Mouse (Mus musculus) hindbrain, embryonic 15.5 days (tissue): Measurements from ENCODE around the gene Hs3st2. TPM values are rescaled to one million over a fixed set of nuclear protein-coding genes. Genes with fewer than 3 reads are reported as not detected.

Source experiments
- ATAC-seq: fragments of 200-750 bp; cut with Nextera tagmentation; 2 replicates; pipeline ENCODE4 v1.8.0; 2017; ENCODE audit warnings: low read depth, moderate number of reproducible peaks, moderate TSS enrichment; ENCODE audit not compliant: low FRiP score
- H3K27ac ChIP-seq: fragments of 300-500 bp; sonication (generic); replicated peaks from 2 replicates; pipeline ENCODE4 v1.5.1; 2015; ENCODE audit warnings: mild to moderate bottlenecking, inconsistent platforms
- H3K27me3 ChIP-seq: fragments of 300-500 bp; sonication (generic); 2 replicates; pipeline ENCODE4 v1.6.1; 2015; ENCODE audit warnings: control low read depth, inconsistent platforms
- H3K36me3 ChIP-seq: fragments of 300-500 bp; sonication (generic); 2 replicates; pipeline ENCODE4 v1.6.1; 2015; ENCODE audit warnings: control low read depth, inconsistent platforms
- H3K4me1 ChIP-seq: fragments of 300-500 bp; sonication (generic); replicated peaks from 2 replicates; pipeline ENCODE4 v1.6.1; 2015; ENCODE audit warnings: control low read depth, inconsistent platforms
- H3K4me2 ChIP-seq: fragments of 300-500 bp; sonication (generic); 2 replicates; pipeline ENCODE4 v1.6.1; 2015; ENCODE audit warnings: moderate library complexity, mild to moderate bottlenecking, inconsistent platforms
- H3K4me3 ChIP-seq: fragments of 300-500 bp; sonication (generic); 2 replicates; pipeline ENCODE4 v1.5.1; 2015; ENCODE audit warnings: mild to moderate bottlenecking, inconsistent platforms
- H3K9ac ChIP-seq: fragments of 300-500 bp; sonication (generic); 2 replicates; pipeline ENCODE4 v1.6.1; 2015; ENCODE audit warnings: inconsistent platforms
- H3K9me3 ChIP-seq: fragments of 300-500 bp; sonication (generic); 2 replicates; pipeline ENCODE4 v1.6.1; 2016; ENCODE audit warnings: control low read depth, inconsistent platforms
- WGBS: fragments of 180-500 bp; shearing (Covaris S2); methylation state at CpG from one replicate; pipeline ENCODE4 v1.1.7; 2015; 5-methylcytosine and 5-hydroxymethylcytosine counted together
- polyA plus RNA-seq: library from polyadenylated mRNA; unstranded; fragments of >200 nt; fragmentation: Nextera tagmentation; extraction: Ambion mirVana; gene quantifications from 2 replicates; pipeline ENCODE4 v1.2.1, GENCODE M21; 2015

The Hs3st2 gene
- polyA plus RNA-seq, 1 experiment from 2014 or later = 18.7 TPM

GRCm38 (mm10) chr7:121517165-121517591, 125.5 kb downstream of the Hs3st2 start:
- no peaks in the 10 kb centered on the region for H3K4me1 ChIP-seq
- no peaks in the 10 kb centered on the region for H3K36me3 ChIP-seq
- H3K27ac ChIP-seq = no peak overlapping the region
- no peak for ATAC-seq
- H3K4me2 ChIP-seq = no peak overlapping the region
- H3K27me3 ChIP-seq = no peaks in the 10 kb centered on the region
- 89% methylated on average over 3 of the region's 3 CpGs for whole genome bisulfite sequencing
- H3K9me3 ChIP-seq = no peaks in the 10 kb centered on the region
- H3K9ac ChIP-seq = no peak overlapping the region
- no peak overlapping the region for H3K4me3 ChIP-seq

- Histone ChIP-seq H3K9ac (no peak overlapping the region), H3K9me3 (peaks cover 6% of the 10 kb centered on the region; the same call in 1 of the 2 replicates), H3K27ac (no peak overlapping the region), H3K36me3 (no peaks in the 10 kb centered on the region), H3K27me3 (no peaks in the 10 kb centered on the region), H3K4me2 (no peak overlapping the region), H3K4me3 (no peak overlapping the region), H3K4me1 (peaks cover 5% of the 10 kb centered on the region)
- 91% methylated on average over 3 of the region's 3 CpGs for WGBS
- ATAC-seq = no peak
These were observed 130.5 kb downstream of the Hs3st2 start for GRCm38 (mm10) chr7:121522125-121522524.

GRCm38 (mm10) chr7:121529023-121529422, 137.4 kb downstream of the Hs3st2 start:
- Histone ChIP-seq H3K4me1 (peaks cover 5% of the 10 kb centered on the region), H3K27me3 (no peaks in the 10 kb centered on the region), H3K9ac (no peak overlapping the region), H3K4me3 (no peak overlapping the region), H3K4me2 (no peak overlapping the region), H3K36me3 (no peaks in the 10 kb centered on the region), H3K27ac (no peak overlapping the region), H3K9me3 (no peaks in the 10 kb centered on the region)
- 84% methylated on average over 2 of the region's 2 CpGs for WGBS
- ATAC-seq = no peak

- no peak overlapping the region for H3K4me3 ChIP-seq
- no peaks in the 10 kb centered on the region for H3K36me3 ChIP-seq
- H3K9me3 ChIP-seq = no peaks in the 10 kb centered on the region
- H3K4me2 ChIP-seq = no peak overlapping the region
- no peaks in the 10 kb centered on the region for H3K27me3 ChIP-seq
- no peaks in the 10 kb centered on the region for H3K4me1 ChIP-seq
- ATAC-seq = no peak
- no peak overlapping the region for H3K9ac ChIP-seq
- WGBS = 86% methylated on average over 6 of the region's 6 CpGs
- no peak overlapping the region for H3K27ac ChIP-seq
These were observed 142.0 kb downstream of the Hs3st2 start for GRCm38 (mm10) chr7:121533639-121534038.

GRCm38 (mm10) chr7:121534386-121534785, 142.7 kb downstream of the Hs3st2 start:
- Histone ChIP-seq H3K36me3 (no peaks in the 10 kb centered on the region), H3K27me3 (no peaks in the 10 kb centered on the region), H3K4me1 (peaks cover 3% of the 10 kb centered on the region; the same call in 1 of the 2 replicates), H3K9ac (no peak overlapping the region), H3K4me3 (no peak overlapping the region), H3K27ac (no peak overlapping the region), H3K9me3 (no peaks in the 10 kb centered on the region), H3K4me2 (no peak overlapping the region)
- no peak for ATAC-seq
- 78% methylated on average over 7 of the region's 7 CpGs for WGBS

- 74% methylated on average over 4 of the region's 4 CpGs for WGBS
- H3K4me2 ChIP-seq = no peak overlapping the region
- H3K36me3 ChIP-seq = no peaks in the 10 kb centered on the region
- H3K9ac ChIP-seq = no peak overlapping the region
- no peak overlapping the region for H3K27ac ChIP-seq
- H3K4me1 ChIP-seq = peaks cover 16% of the 10 kb centered on the region
- no peaks in the 10 kb centered on the region for H3K27me3 ChIP-seq
- no peaks in the 10 kb centered on the region for H3K9me3 ChIP-seq
- ATAC-seq = no peak
- H3K4me3 ChIP-seq = no peak overlapping the region
These were observed 144.3 kb downstream of the Hs3st2 start for GRCm38 (mm10) chr7:121535987-121536386.

GRCm38 (mm10) chr7:121539405-121540275, 148.0 kb downstream of the Hs3st2 start:
- 40% methylated on average over 19 of the region's 19 CpGs for WGBS
- H3K4me1 ChIP-seq = peaks cover 16% of the 10 kb centered on the region
- 0 out of 2 replicates have a peak, but pooled peaks cover 7% of the 10 kb centered on the region for H3K9me3 ChIP-seq
- H3K4me2 ChIP-seq = peak overlapping the region; percentile 37
- peak; percentile 87 for ATAC-seq
- H3K4me3 ChIP-seq = no peak overlapping the region
- H3K27me3 ChIP-seq = no peaks in the 10 kb centered on the region
- peak overlapping the region; percentile 62 for H3K27ac ChIP-seq
- H3K36me3 ChIP-seq = no peaks in the 10 kb centered on the region
- H3K9ac ChIP-seq = no peak overlapping the region

- Histone ChIP-seq H3K36me3 (no peaks in the 10 kb centered on the region), H3K9ac (no peak overlapping the region), H3K27ac (no peak overlapping the region), H3K27me3 (no peaks in the 10 kb centered on the region), H3K4me2 (no peak overlapping the region), H3K4me3 (no peak overlapping the region), H3K4me1 (peaks cover 16% of the 10 kb centered on the region), H3K9me3 (0 out of 2 replicates have a peak, but pooled peaks cover 7% of the 10 kb centered on the region)
- WGBS = 65% methylated on average over 2 of the region's 2 CpGs
- ATAC-seq = no peak
These were observed 150.8 kb downstream of the Hs3st2 start for GRCm38 (mm10) chr7:121542458-121542857.

GRCm38 (mm10) chr7:121549329-121550022, 157.8 kb downstream of the Hs3st2 start:
- Histone ChIP-seq H3K27me3 (no peaks in the 10 kb centered on the region), H3K36me3 (no peaks in the 10 kb centered on the region), H3K27ac (no peak overlapping the region), H3K4me1 (peaks cover 6% of the 10 kb centered on the region; the same call in 1 of the 2 replicates), H3K4me3 (no peak overlapping the region), H3K9me3 (no peaks in the 10 kb centered on the region), H3K9ac (no peak overlapping the region), H3K4me2 (peak overlapping the region; percentile 30; the same call in 1 of the 2 replicates)
- peak; percentile 59 for ATAC-seq
- 37% methylated on average over 18 of the region's 18 CpGs for WGBS
